Mouse (Mus musculus) midbrain, postnatal 0 days (tissue): ENCODE data around the gene Olfr506. TPM values are rescaled to one million over a fixed set of nuclear protein-coding genes. Genes with fewer than 3 reads are reported as not detected.
"Not testable (repeated sequence)": the region's sequence is repeated elsewhere in the genome, so short reads cannot be mapped to it uniquely, and the experiment has no call there.

Experiments used
- ATAC-seq: fragments of 200-750 bp; cut with Nextera tagmentation; 2 replicates; pipeline ENCODE4 v1.8.0; 2017; ENCODE audit warnings: moderate number of reproducible peaks, mild to moderate bottlenecking, moderate TSS enrichment, moderate library complexity; ENCODE audit not compliant: low FRiP score
- DNase-seq: peaks from one replicate; pipeline ENCODE4 v3.0.0-alpha.2; 2015; ENCODE audit warnings: low spot score
- H3K27ac ChIP-seq: fragments of 300-500 bp; sonication (generic); 2 replicates; pipeline ENCODE4 v1.5.1; 2014; ENCODE audit warnings: low read depth, mild to moderate bottlenecking, low read length, mixed read lengths
- H3K27me3 ChIP-seq: fragments of 300-500 bp; sonication (generic); 2 replicates; pipeline ENCODE4 v1.6.1; 2014; ENCODE audit warnings: low read length, control low read depth, mixed read lengths; ENCODE audit not compliant: insufficient read depth
- H3K36me3 ChIP-seq: fragments of 300-500 bp; sonication (generic); 2 replicates; pipeline ENCODE4 v1.6.1; 2014; ENCODE audit warnings: low read length, control low read depth, mixed read lengths; ENCODE audit not compliant: insufficient read depth
- H3K4me1 ChIP-seq: fragments of 300-500 bp; sonication (generic); 2 replicates; pipeline ENCODE4 v1.6.1; 2014; ENCODE audit warnings: mild to moderate bottlenecking, control low read depth, antibody characterized with exemption, low read length, mixed read lengths; ENCODE audit not compliant: insufficient read depth
- H3K4me2 ChIP-seq: fragments of 300-500 bp; sonication (generic); 2 replicates; pipeline ENCODE4 v1.6.1; 2014; ENCODE audit warnings: low read depth, mild to moderate bottlenecking, low read length, mixed read lengths; ENCODE audit not compliant: poor library complexity, severe bottlenecking
- H3K4me3 ChIP-seq: fragments of 300-500 bp; sonication (generic); 2 replicates; pipeline ENCODE4 v1.5.1; 2014; ENCODE audit warnings: low read depth, mild to moderate bottlenecking, low read length, moderate library complexity
- H3K9ac ChIP-seq: fragments of 300-500 bp; sonication (generic); replicated peaks from 2 replicates; pipeline ENCODE4 v1.6.1; 2014; ENCODE audit warnings: mild to moderate bottlenecking, low read length, moderate library complexity, mixed read lengths; ENCODE audit not compliant: poor library complexity, severe bottlenecking
- H3K9me3 ChIP-seq: fragments of 300-500 bp; sonication (generic); 2 replicates; pipeline ENCODE4 v1.6.1; 2016; ENCODE audit warnings: low read length, control low read depth
- CTCF ChIP-seq: IDR thresholded peaks from 2 replicates; pipeline ENCODE4 v1.5.1; 2016; ENCODE audit warnings: antibody characterized with exemption, mild to moderate bottlenecking
- WGBS: fragments of 180-500 bp; shearing (Covaris S2); extraction: QIAGEN DNeasy Blood & Tissue Kit; methylation state at CpG from one replicate; pipeline ENCODE4 v1.1.7; 2014; 5-methylcytosine and 5-hydroxymethylcytosine counted together
- polyA plus RNA-seq: library from polyadenylated mRNA; unstranded; fragments of >200 nt; fragmentation: Nextera tagmentation; extraction: Ambion mirVana; gene quantifications from 2 replicates; pipeline ENCODE4 v1.2.1, GENCODE M21; 2015
- total RNA-seq: library from RNA; depleted of rRNA; stranded (reverse); fragments of >200 nt; gene quantifications from 2 replicates; pipeline ENCODE4 v1.2.3, GENCODE M21; 2014; rRNA removed

The Olfr506 gene
- total RNA-seq (not detected in 2 replicates), polyA plus RNA-seq (not detected in 2 replicates)

DNA sequence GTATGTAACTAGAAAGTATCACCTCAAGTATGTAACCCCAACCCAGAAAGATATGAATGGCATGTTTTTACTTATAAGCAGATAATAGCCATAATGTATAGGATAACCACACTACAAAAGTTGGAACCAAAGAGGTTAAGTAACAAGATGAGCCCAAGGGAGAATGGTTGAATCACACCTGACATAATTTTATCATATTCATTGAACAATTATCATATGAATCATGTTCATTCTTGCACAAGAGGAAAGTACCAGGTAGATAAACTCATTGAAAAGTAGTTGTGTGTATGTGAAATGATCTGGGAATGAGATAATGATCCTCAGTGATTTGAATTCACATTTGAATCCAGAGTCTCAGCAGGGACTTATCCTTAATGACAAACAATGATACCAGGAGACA is at the start of gene Olfr506:
Olfr506 (plus strand) TSS at position 301 of the 400 bp plus-strand sequence.
- H3K4me3 ChIP-seq, result no peak within 1 kb of the TSS
- no peaks in the 10 kb centered on the region for H3K27me3 ChIP-seq
- no peaks in the 10 kb centered on the region for H3K9me3 ChIP-seq
- H3K27ac ChIP-seq, result no peak within 1 kb of the TSS
- H3K9ac ChIP-seq, result no peak within 1 kb of the TSS
- H3K4me1 ChIP-seq, result no peaks in the 10 kb centered on the region
- TF ChIP-seq CTCF, result no peak
- ATAC-seq, result no peak
- no peak for DNase-seq
- H3K4me2 ChIP-seq, result no peak within 1 kb of the TSS
- no peaks in the 10 kb centered on the region for H3K36me3 ChIP-seq

DNA sequence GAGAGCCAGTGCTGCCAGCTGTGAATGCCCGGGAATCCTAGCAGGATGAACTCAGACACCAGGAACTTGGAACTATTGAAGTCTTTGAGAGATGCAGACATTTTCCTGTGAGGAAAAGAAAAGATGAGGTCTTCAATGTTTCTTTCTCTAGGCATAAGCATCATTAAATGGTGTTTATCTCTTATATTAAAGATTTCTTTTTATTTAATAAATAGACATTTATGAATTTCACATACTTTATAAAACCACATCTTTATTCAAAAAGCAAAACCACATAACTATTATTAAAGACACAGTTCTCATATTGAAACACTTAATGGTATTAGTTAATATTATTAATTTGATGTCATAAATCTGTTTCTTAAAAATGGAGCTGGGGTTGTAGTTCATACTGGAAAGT is 44.9 kb upstream of the Olfr506 start, which contains the start of gene Olfr504:
Olfr504 (minus strand) TSS at position 101 of the 400 bp plus-strand sequence.
- no peaks in the 10 kb centered on the region for H3K9me3 ChIP-seq
- H3K36me3 ChIP-seq, result no peaks in the 10 kb centered on the region
- ATAC-seq (no peak), DNase-seq (no peak)
- H3K9ac ChIP-seq, result no peak within 1 kb of the TSS
- H3K4me1 ChIP-seq, result no peaks in the 10 kb centered on the region
- 83% methylated on average over 1 of the region's 1 CpGs for WGBS
- no peak within 1 kb of the TSS for H3K4me3 ChIP-seq
- H3K27ac ChIP-seq, result no peak within 1 kb of the TSS
- no peak within 1 kb of the TSS for H3K4me2 ChIP-seq
- TF ChIP-seq CTCF, result no peak
- no peaks in the 10 kb centered on the region for H3K27me3 ChIP-seq

DNA sequence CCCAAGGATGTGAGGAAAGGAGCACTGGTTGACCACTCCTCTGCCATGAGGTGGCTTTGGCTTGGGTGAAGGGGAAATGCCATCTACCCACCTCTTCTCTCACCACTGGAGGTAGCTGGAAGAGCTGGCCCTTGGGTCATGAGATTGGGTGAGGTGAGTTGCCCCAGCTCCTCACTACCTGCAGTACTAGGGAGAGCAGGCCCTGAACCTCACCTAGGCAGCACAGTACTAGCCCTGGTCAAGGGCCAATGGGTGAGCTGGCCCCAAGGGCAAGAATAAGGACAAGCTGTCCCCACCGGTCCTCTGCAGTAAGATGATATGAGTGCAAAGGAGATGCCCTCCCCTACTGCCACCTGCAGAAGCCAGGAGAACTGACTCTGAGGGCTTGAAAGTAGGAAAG is 20.8 kb upstream of the Olfr506 start:
- H3K9ac ChIP-seq, result no peak overlapping the region
- H3K36me3 ChIP-seq, result no peaks in the 10 kb centered on the region
- 100% methylated on average over 1 of the region's 1 CpGs for WGBS
- no peak overlapping the region for H3K4me3 ChIP-seq
- no peaks in the 10 kb centered on the region for H3K9me3 ChIP-seq
- no peak overlapping the region for H3K27ac ChIP-seq
- H3K27me3 ChIP-seq, result no peaks in the 10 kb centered on the region
- no peak for ATAC-seq
- H3K4me1 ChIP-seq, result no peaks in the 10 kb centered on the region
- no peak overlapping the region for H3K4me2 ChIP-seq
- DNase-seq, result no peak
- TF ChIP-seq CTCF, result no peak

DNA sequence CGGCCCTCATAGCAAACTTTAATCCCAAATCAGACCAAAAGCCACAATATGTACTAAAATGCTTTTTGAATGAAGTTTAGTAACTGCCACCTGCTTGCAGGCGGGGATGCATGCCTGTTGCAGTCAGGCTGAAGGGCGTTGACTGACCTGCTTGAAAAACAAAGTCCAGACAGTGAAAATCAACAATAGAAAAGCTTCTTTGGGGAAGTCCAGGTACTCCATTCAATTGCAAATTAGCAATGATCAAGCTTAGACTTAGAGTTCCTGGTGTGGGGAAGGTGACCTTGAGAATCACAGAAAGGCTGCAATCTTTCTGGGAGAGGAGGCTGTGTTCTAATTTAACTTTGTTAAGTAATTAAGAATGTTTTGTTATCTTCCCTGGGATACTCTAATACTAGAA is 8.7 kb upstream of the Olfr506 start:
- ATAC-seq, result not testable (repeated sequence)
- WGBS, result 77% methylated on average over 3 of the region's 3 CpGs

DNA sequence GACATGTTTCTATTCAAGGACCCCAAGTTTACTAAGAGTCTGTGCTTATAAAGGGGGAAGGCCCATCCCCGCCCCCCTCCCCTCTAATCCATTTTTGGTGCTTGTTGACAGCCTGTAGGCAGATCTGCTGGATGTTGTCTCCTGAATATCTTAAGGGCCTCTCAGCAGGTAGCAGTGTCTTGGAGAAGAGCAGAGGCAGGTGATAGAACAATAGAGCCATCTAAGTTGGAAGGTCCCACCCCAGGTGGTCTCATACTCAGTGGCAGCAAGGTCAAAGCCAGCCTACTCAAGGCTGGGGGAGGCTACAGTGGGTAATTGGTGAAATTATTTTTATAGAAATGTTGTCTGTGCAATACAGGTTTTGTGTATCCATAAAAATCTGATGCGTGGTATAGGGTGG is 3.5 kb downstream of the Olfr506 start:
- H3K27me3 ChIP-seq, result no peaks in the 10 kb centered on the region
- H3K9me3 ChIP-seq, result no peaks in the 10 kb centered on the region
- ATAC-seq (no peak), DNase-seq (no peak)
- no peak overlapping the region for H3K27ac ChIP-seq
- TF ChIP-seq CTCF, result no peak
- no peak overlapping the region for H3K4me3 ChIP-seq
- WGBS, result 95% methylated on average over 2 of the region's 2 CpGs
- no peak overlapping the region for H3K4me2 ChIP-seq
- H3K4me1 ChIP-seq, result no peaks in the 10 kb centered on the region
- no peaks in the 10 kb centered on the region for H3K36me3 ChIP-seq
- no peak overlapping the region for H3K9ac ChIP-seq

More for the DNA sequence above, 8.7 kb upstream of the Olfr506 start:
- not testable (repeated sequence) for H3K36me3 ChIP-seq, H3K27ac ChIP-seq, H3K9ac ChIP-seq, H3K4me2 ChIP-seq, H3K4me1 ChIP-seq, H3K9me3 ChIP-seq, DNase-seq, H3K27me3 ChIP-seq, H3K4me3 ChIP-seq

DNA sequence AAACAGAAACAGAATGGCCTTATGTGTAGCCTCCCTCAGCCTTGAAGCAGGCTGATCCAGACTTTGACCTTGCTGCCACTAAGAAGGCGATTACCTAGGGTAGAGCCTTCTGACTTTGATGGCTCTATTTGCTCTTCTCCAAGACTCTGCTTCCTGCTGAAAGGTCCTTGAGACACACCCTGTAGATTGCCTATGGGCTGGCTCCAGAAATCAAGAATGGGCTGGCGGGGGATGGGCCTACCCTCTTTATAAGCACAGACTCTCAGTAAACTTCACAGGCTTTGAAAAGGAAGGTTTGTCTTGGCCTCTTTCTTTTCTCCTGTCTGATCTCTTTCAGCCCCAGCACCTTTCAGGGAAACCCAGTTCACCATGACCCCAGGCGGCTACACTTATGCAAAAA is 6.2 kb downstream of the Olfr506 start:
- not testable (repeated sequence) for ATAC-seq, H3K4me3 ChIP-seq, H3K36me3 ChIP-seq, H3K9me3 ChIP-seq, DNase-seq, H3K4me2 ChIP-seq, H3K4me1 ChIP-seq, H3K9ac ChIP-seq, H3K27ac ChIP-seq, H3K27me3 ChIP-seq
- WGBS, result 62% methylated on average over 3 of the region's 3 CpGs
